Mouse (Mus musculus) myocyte (in vitro differentiated cells): ENCODE data around the gene Fkbp5. TPM values are rescaled to one million over a fixed set of nuclear protein-coding genes. Genes with fewer than 3 reads are reported as not detected.

Experiments used
- H3K27me3 ChIP-seq: one replicate; pipeline ENCODE4 v1.6.1; 2011; ENCODE audit not compliant: control insufficient read depth, insufficient read depth, insufficient read length
- H3K36me3 ChIP-seq: one replicate; pipeline ENCODE4 v1.6.1; 2011; ENCODE audit not compliant: control insufficient read depth, insufficient read depth
- H3K4me2 ChIP-seq: one replicate; pipeline ENCODE4 v1.6.1; 2011; ENCODE audit warnings: low read depth, control low read depth
- H3K4me3 ChIP-seq: one replicate; pipeline ENCODE4 v1.5.1; 2011; ENCODE audit warnings: mild to moderate bottlenecking, control low read depth, moderate library complexity
- H3K79me2 ChIP-seq: one replicate; pipeline ENCODE4 v1.6.1; 2011; ENCODE audit not compliant: control insufficient read depth, insufficient read depth
- H3ac ChIP-seq: one replicate; pipeline ENCODE4 v1.6.1; 2011; ENCODE audit not compliant: control insufficient read depth, insufficient read length
- CEBPB ChIP-seq: IDR thresholded peaks from 2 replicates; pipeline ENCODE4 v1.6.1; 2011; ENCODE audit warnings: mild to moderate bottlenecking, moderate library complexity; ENCODE audit not compliant: poor library complexity, insufficient read depth, severe bottlenecking
- E2F4 ChIP-seq: IDR thresholded peaks from one replicate; pipeline ENCODE4 v1.6.1; 2011; ENCODE audit warnings: mild to moderate bottlenecking, control low read depth, moderate library complexity; ENCODE audit not compliant: insufficient read depth
- MAX ChIP-seq: IDR thresholded peaks from one replicate; pipeline ENCODE4 v1.6.1; 2011; ENCODE audit warnings: low read depth, mild to moderate bottlenecking, control low read depth
- MYOD1 ChIP-seq, 3 experiments: IDR thresholded peaks; one replicate each; pipeline ENCODE4 v1.6.1; 2011; ENCODE audit warnings: control low read depth in 2 of 3, low read depth in 2 of 3, mild to moderate bottlenecking in 2 of 3, moderate library complexity in 1 of 3; ENCODE audit not compliant: insufficient read length in 2 of 3, control insufficient read depth in 1 of 3
- MYOG ChIP-seq, 3 experiments: IDR thresholded peaks; one replicate each; pipeline ENCODE4 v1.6.1; 2011; ENCODE audit warnings: control low read depth in 2 of 3, low read depth in 2 of 3, mild to moderate bottlenecking in 2 of 3; ENCODE audit not compliant: insufficient read length in 2 of 3, control insufficient read depth in 1 of 3, insufficient read depth in 1 of 3
- POLR2A ChIP-seq: IDR thresholded peaks from one replicate; pipeline ENCODE4 v1.6.1; 2011; ENCODE audit warnings: low read depth, mild to moderate bottlenecking, control low read depth, moderate library complexity; ENCODE audit not compliant: insufficient read length
- POLR2AphosphoS2 ChIP-seq: IDR thresholded peaks from one replicate; pipeline ENCODE4 v1.6.1; 2011; ENCODE audit warnings: low read depth, control low read depth; ENCODE audit not compliant: insufficient read length
- REST ChIP-seq: IDR thresholded peaks from one replicate; pipeline ENCODE4 v1.6.1; 2011; ENCODE audit warnings: mild to moderate bottlenecking, control low read depth, moderate library complexity; ENCODE audit not compliant: insufficient read depth, insufficient read length
- SRF ChIP-seq: IDR thresholded peaks from one replicate; pipeline ENCODE4 v1.6.1; 2011; ENCODE audit warnings: low read depth; ENCODE audit not compliant: control insufficient read depth, insufficient read length
- TCF12 ChIP-seq: IDR thresholded peaks from one replicate; pipeline ENCODE4 v1.6.1; 2011; ENCODE audit warnings: mild to moderate bottlenecking, control low read depth; ENCODE audit not compliant: poor library complexity, insufficient read depth, severe bottlenecking
- TCF3 ChIP-seq: IDR thresholded peaks from one replicate; pipeline ENCODE4 v1.6.1; 2011; ENCODE audit warnings: low read depth, control low read depth; ENCODE audit not compliant: insufficient read length
- USF1 ChIP-seq: IDR thresholded peaks from one replicate; pipeline ENCODE4 v1.6.1; 2011; ENCODE audit warnings: low read depth, mild to moderate bottlenecking, control low read depth, moderate library complexity
- polyA plus RNA-seq: library from polyadenylated mRNA; unstranded; fragments of >200 nt; fragmentation: generic; extraction: Trizol; gene quantifications from one replicate; pipeline ENCODE4 v1.2.1, GENCODE M21; 2012; ENCODE audit warnings: missing spikeins

Fkbp5 gene
- polyA plus RNA-seq, 1 experiment, result 11.6 TPM

- Histone ChIP-seq H3K36me3 (no peaks in the 10 kb centered on the region), H3K4me2 (no peak overlapping the region), H3K27me3 (peaks cover 3% of the 10 kb centered on the region), H3ac (no peak overlapping the region), H3K79me2 (no peaks in the 10 kb centered on the region), H3K4me3 (no peak overlapping the region)
- no peak for TF ChIP-seq SRF
- TF ChIP-seq REST, result no peak
- no peak for TF ChIP-seq USF1
- TF ChIP-seq MYOG (IDR thresholded peaks at IDR 0.05; ENCODE audit: control insufficient read depth in 1 of 3, insufficient read depth in 1 of 3, insufficient read length in 2 of 3, low read depth in 2 of 3), result no peak
- TF ChIP-seq E2F4, result no peak
- no peak for TF ChIP-seq POLR2A
- TF ChIP-seq TCF12, result no peak
- TF ChIP-seq MYOD1 (IDR thresholded peaks at IDR 0.05; ENCODE audit: control insufficient read depth in 1 of 3, insufficient read length in 2 of 3, low read depth in 2 of 3), result no peak
- no peak for TF ChIP-seq TCF3
- no peak for TF ChIP-seq CEBPB
- no peak for TF ChIP-seq POLR2AphosphoS2
- no peak for TF ChIP-seq MAX
Observed at GRCm38 (mm10) chr17:28369056-28369455, 148.3 kb downstream of the Fkbp5 start.

GRCm38 (mm10) chr17:28368449-28368848, 148.9 kb downstream of the Fkbp5 start:
- Histone ChIP-seq H3K4me3 (no peak overlapping the region), H3ac (no peak overlapping the region), H3K27me3 (peaks cover 7% of the 10 kb centered on the region), H3K36me3 (no peaks in the 10 kb centered on the region), H3K79me2 (no peaks in the 10 kb centered on the region), H3K4me2 (peak overlapping the region; percentile 51)
- no peak for TF ChIP-seq MYOG (IDR thresholded peaks at IDR 0.05; ENCODE audit: control insufficient read depth in 1 of 3, insufficient read depth in 1 of 3, insufficient read length in 2 of 3, low read depth in 2 of 3)
- TF ChIP-seq E2F4, result no peak
- no peak for TF ChIP-seq MYOD1 (IDR thresholded peaks at IDR 0.05; ENCODE audit: control insufficient read depth in 1 of 3, insufficient read length in 2 of 3, low read depth in 2 of 3)
- TF ChIP-seq MAX, result no peak
- peak; percentile 12 for TF ChIP-seq SRF
- TF ChIP-seq TCF3, result no peak

- H3K4me3 ChIP-seq, result no peak within 1 kb of the TSS
- H3ac ChIP-seq, result no peak within 1 kb of the TSS
- TF ChIP-seq TCF3 (no peak), CEBPB (no peak), E2F4 (no peak), MYOG (IDR thresholded peaks at IDR 0.05; ENCODE audit: control insufficient read depth in 1 of 3, insufficient read depth in 1 of 3, insufficient read length in 2 of 3, low read depth in 2 of 3) (no peak), POLR2AphosphoS2 (no peak), REST (no peak), USF1 (no peak), SRF (no peak), MYOD1 (IDR thresholded peaks at IDR 0.05; ENCODE audit: control insufficient read depth in 1 of 3, insufficient read length in 2 of 3, low read depth in 2 of 3) (no peak), POLR2A (no peak), TCF12 (no peak), MAX (no peak)
- no peaks in the 10 kb centered on the region for H3K79me2 ChIP-seq
- H3K36me3 ChIP-seq, result no peaks in the 10 kb centered on the region
- no peak within 1 kb of the TSS for H3K4me2 ChIP-seq
- H3K27me3 ChIP-seq, result peaks cover 7% of the 10 kb centered on the region
Observed at GRCm38 (mm10) chr17:28365122-28365521, 152.2 kb downstream of the Fkbp5 start, which contains the start of gene Tulp1. Gene Tulp1, minus strand, starts transcription at chr17:28365222.

- no peak overlapping the region for H3K4me2 ChIP-seq
- H3K4me3 ChIP-seq, result no peak overlapping the region
Observed at GRCm38 (mm10) chr17:28363507-28363906, 153.8 kb downstream of the Fkbp5 start.

GRCm38 (mm10) chr17:28362653-28363292, 154.6 kb downstream of the Fkbp5 start:
- TF ChIP-seq E2F4, result no peak
- no peak overlapping the region for H3K4me2 ChIP-seq
- H3ac ChIP-seq, result no peak overlapping the region
- H3K79me2 ChIP-seq, result no peaks in the 10 kb centered on the region
- H3K4me3 ChIP-seq, result no peak overlapping the region
- no peaks in the 10 kb centered on the region for H3K36me3 ChIP-seq
- H3K27me3 ChIP-seq, result peaks cover 7% of the 10 kb centered on the region

More at GRCm38 (mm10) chr17:28363507-28363906, 153.8 kb downstream of the Fkbp5 start:
- Histone ChIP-seq H3K27me3 (peaks cover 7% of the 10 kb centered on the region), H3K36me3 (no peaks in the 10 kb centered on the region), H3K79me2 (no peaks in the 10 kb centered on the region), H3ac (no peak overlapping the region)
- TF ChIP-seq POLR2AphosphoS2 (no peak), SRF (no peak), MYOG (IDR thresholded peaks at IDR 0.05; ENCODE audit: control insufficient read depth in 1 of 3, insufficient read depth in 1 of 3, insufficient read length in 2 of 3, low read depth in 2 of 3) (no peak), USF1 (no peak), REST (no peak)
